Mouse (Mus musculus) cerebellum, adult 2 months (tissue): ENCODE results near the gene Agmo.

Experiments
- CTCF ChIP-seq: fragments of 200-500 bp; IDR thresholded peaks from 2 replicates; pipeline ENCODE4 v1.5.1; 2011; ENCODE audit warnings: low read depth, mild to moderate bottlenecking, control low read depth, low read length, moderate library complexity, borderline replicate concordance; ENCODE audit not compliant: insufficient read depth
- POLR2A ChIP-seq: fragments of 200-500 bp; IDR thresholded peaks from 2 replicates; pipeline ENCODE4 v1.6.1; 2011; ENCODE audit warnings: low read length, control low read depth, borderline replicate concordance; ENCODE audit not compliant: insufficient read depth

- TF ChIP-seq CTCF = no peak
- no peak for TF ChIP-seq POLR2A
These were observed 203.8 kb downstream of the Agmo start for GRCm38 (mm10) chr12:37445255-37445654.
